Mouse (Mus musculus): ENCODE measurements around the gene Kank3. TPM values are rescaled to one million over a fixed set of nuclear protein-coding genes. Genes with fewer than 3 reads are reported as not detected.
A peak's percentile ranks its signal among the peaks of the same experiment; 100 is the strongest.
"Not testable (repeated sequence)": the region's sequence is repeated elsewhere in the genome, so short reads cannot be mapped to it uniquely, and the experiment has no call there.

The Kank3 gene
- total RNA-seq, 2 experiments from 2014 or later = 36.2 to 41.2 TPM

DNA sequence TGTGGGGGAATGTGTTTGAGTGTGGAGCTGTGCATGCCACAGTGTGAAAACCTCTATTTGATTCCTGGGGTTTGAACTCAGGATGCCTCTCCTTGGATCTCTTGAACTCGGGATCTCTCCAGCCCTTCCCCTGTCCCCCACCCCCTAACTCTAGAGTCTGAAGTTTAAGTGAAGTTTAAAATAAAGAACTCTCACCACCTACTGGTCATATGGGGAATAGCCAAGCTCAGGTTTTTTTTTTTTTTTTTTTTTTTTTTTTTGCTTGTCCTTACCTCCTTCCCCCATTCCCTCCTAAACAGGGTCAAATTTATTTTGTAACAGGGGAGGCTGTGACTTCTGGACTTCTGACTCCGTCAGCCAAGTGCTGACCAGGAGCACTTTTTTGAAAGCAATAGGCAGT, 8.1 kb upstream of the Kank3 start:
- no peak for DNase-seq (ENCODE audit: low spot score in 2 of 2)
- intact Hi-C loops (cut with DNase I) = loop anchor here (5.0 kb wide), 1 partner anchor 75 kb away; no protein-coding TSS in a partner anchor

DNA sequence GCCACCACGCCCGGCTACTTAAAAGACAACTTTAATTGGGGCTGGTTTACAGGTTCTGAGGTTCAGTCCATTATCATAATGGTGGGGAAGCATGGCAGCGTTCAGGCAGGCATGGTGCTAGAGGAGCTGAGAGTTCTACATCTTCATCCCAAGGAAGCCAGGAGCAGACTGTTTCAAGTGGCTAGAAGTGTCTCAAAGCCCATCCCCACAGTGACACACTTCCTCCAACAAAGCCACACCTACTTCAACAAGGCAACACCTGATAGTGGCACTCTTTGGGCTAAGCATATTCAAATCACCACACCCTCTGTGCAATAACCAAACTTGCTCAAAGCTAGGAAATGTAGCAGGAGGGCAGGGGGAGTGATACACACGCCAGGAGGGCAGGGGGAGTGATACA, 6.1 kb upstream of the Kank3 start:
- intact Hi-C loops (cut with DNase I) = loop anchor here (5.0 kb wide), 1 partner anchor 77 kb away; no protein-coding TSS in a partner anchor

GRCm38 (mm10) chr17:33804745-33805144, 5.6 kb upstream of the Kank3 start:
- intact Hi-C loops (cut with DNase I) = loop anchor here (5.0 kb wide), 1 partner anchor 77 kb away; no protein-coding TSS in a partner anchor
- DNase-seq (ENCODE audit: low spot score in 2 of 2) = no peak

More for the DNA sequence above, 6.1 kb upstream of the Kank3 start:
- DNase-seq (ENCODE audit: low spot score in 2 of 2) = no peak

DNA sequence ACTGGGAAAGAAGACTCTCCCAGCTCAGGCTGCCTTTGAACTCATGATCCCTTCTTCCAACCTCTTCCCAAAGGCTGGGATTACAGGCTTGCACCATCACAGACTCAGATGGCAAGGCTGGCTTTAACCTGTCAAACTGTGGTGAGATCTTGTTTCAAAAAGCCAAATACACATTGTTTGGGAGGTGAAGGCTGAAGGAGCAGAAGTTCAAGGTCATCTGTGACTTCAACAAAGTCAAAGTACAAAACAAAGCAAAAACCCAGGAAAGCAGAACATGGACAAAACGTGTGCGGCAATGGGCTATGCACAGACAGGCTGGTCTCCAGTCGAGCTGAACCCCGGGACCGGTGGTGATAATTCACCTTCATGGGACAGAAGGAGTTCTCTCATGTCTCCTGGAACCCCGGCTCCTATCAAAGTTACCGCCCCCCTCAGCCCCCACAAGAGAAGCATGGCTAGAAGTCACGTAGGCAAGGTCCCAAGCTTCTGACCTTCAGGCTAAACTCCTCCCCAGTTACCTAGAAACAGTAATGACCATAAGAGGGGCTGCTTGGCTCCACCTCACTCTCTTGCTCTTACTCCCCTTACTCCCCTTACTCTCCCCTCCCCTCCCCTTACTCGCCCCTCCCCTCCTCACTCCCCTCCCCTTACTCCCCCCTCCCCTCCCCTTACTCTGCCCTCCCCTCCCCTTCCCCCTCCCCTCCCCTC, 3.0 kb upstream of the Kank3 start:
- intact Hi-C loops (cut with DNase I) = no loop called here
- no peak for DNase-seq (ENCODE audit: low spot score in 2 of 2)

GRCm38 (mm10) chr17:33808192-33808591, 2.1 kb upstream of the Kank3 start:
- intact Hi-C loops (cut with DNase I) = no loop called here
- no peak for DNase-seq (ENCODE audit: low spot score in 2 of 2)

GRCm38 (mm10) chr17:33811142-33811516, 810 bp downstream of the Kank3 start:
- intact Hi-C loops (cut with DNase I) = loop anchor here (5.0 kb wide), 1 partner anchor 49 kb away; the partner anchor contains the start of gene Rab11b
- DNase-seq (ENCODE audit: low spot score in 2 of 2) = no peak

GRCm38 (mm10) chr17:33812475-33812874, 2.2 kb downstream of the Kank3 start:
- intact Hi-C loops (cut with DNase I) = loop anchor here (5.0 kb wide), 1 partner anchor 50 kb away; the partner anchor contains the start of gene Rab11b
- DNase-seq (ENCODE audit: low spot score in 2 of 2) = no peak

DNA sequence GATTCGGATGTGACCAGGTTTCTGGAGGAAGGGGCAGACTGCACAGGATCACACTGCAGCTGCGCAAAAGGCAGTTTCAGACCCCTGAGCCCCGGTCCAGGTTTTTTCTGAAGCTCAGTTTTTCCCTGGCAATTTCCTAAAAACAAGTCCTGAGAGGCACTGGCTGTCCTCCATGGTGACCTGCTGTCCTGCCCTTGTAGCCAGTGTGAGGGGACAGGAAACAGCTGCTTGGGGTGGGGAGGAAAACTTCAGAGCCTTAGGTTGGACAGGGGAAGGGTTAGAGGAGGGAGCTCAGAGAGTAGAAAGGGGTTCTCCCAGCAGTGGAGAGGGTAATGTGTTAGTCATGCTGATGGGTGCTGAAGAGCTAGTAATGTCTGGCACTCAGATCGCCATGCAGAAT, 2.7 kb downstream of the Kank3 start:
- intact Hi-C loops (cut with DNase I) = loop anchor here (5.0 kb wide), 1 partner anchor 51 kb away; the partner anchor contains the start of gene Rab11b
- no peak for DNase-seq (ENCODE audit: low spot score in 2 of 2)

DNA sequence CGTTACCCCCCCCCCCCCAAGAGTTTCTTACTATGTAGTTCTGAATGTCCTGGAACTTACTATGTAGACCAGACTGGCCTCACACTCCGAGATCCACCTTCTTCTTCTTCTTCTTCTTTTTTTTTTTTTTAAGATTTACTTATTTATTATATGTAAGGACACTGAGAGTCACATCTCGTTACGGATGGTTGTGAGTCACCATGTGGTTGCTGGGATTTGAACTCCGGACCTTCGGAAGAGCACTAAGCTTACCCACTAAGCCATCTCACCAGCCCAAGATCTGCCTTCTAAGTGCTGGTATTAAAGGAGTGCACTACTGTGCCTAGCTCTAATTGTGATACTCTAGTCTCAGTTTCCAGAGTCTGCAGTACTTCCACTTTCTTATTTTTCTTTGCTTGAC, 5.1 kb downstream of the Kank3 start:
- intact Hi-C loops (cut with DNase I) = no loop called here
- no peak for DNase-seq (ENCODE audit: low spot score in 2 of 2)

DNA sequence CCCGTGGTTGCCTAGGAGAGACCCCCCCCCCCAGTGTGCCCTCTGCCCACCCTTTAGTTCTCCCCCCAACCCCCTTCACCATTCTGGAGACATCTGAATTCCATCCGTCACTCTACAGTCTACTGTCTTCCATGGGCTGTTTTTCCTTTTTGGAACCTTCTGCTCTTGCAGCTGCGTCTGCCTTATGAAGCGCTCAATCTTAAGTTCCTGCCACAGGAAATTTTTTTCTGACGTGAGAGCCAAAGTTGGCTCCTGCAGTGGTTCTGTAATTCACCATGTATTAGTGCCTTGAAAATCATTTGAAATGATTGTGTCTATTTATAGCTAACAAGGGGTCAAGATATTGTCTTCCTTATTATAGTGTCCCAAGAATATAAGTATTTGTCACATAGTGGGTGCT, 6.3 kb downstream of the Kank3 start:
- intact Hi-C loops (cut with DNase I) = no loop called here
- no peak for DNase-seq (ENCODE audit: low spot score in 2 of 2)

- DNase-seq (ENCODE audit: low spot score in 2 of 2) = peak; percentile 92 to 95
- intact Hi-C loops (cut with DNase I) = no loop called here
Measured at GRCm38 (mm10) chr17:33817184-33817968, 7.1 kb downstream of the Kank3 start.

DNA sequence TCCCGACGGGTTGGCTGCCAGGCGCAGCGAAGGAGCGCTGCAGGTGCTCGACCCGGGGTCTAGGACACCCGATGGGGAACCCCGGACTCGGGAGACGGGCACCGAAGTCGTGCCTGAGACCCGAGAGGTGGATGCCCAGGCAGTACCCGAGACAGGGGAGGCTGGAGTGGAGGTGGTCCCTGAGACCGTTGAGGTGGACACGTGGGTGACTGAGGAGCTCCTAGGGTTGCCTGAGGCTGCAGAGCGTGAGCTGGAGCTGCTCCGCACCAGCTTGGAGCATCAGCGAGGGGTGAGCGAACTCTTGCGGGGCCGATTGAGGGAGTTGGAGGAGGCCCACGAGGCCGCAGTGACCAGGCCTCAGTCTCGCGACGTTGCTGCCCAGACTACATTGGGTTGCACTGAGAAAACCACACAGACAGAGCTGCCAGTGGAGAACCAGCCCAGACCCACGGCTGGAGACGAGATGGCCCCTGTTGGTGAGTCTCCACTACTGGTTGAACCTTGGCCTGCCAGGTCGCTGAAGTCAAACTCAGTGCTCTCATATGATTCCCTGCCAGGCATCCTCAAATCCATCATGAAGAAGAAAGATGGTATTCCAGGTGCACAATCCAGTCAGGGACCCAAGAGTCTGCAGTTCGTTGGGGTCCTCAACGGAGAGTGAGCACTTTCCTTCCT, 7.8 kb downstream of the Kank3 start:
- no peak for DNase-seq (ENCODE audit: low spot score in 2 of 2)
- intact Hi-C loops (cut with DNase I) = no loop called here

DNA sequence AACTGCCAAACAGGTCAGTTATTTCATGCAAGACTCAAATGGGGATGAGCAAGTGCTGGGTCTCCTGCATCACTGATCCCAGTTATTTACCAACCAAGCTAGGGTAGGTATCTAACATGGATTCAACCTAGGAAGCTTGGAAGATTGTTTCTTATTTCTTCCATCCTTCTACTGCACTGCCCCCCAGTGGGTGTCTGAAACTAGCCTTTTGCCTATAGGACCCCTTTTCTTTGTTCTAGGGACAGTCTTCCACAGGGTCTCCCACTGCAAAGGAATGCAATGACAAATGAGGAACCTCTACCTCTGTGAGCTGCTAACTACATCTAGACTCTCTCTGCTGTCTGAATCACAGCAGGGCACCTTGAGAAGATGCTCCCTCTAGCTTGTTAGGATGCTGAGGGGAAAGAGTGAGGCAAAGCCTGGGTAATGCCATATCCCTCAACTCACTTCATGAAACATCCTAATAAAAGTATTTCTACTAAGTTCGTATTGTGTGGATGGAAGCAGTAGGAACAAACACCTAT, 12.2 kb downstream of the Kank3 start:
- intact Hi-C loops (cut with DNase I) = no loop called here
- DNase-seq (ENCODE audit: low spot score in 2 of 2) = no peak

GRCm38 (mm10) chr17:33823171-33823570, 12.9 kb downstream of the Kank3 start:
- DNase-seq (ENCODE audit: low spot score in 2 of 2); intact Hi-C loops (cut with DNase I): not testable (repeated sequence)

DNA sequence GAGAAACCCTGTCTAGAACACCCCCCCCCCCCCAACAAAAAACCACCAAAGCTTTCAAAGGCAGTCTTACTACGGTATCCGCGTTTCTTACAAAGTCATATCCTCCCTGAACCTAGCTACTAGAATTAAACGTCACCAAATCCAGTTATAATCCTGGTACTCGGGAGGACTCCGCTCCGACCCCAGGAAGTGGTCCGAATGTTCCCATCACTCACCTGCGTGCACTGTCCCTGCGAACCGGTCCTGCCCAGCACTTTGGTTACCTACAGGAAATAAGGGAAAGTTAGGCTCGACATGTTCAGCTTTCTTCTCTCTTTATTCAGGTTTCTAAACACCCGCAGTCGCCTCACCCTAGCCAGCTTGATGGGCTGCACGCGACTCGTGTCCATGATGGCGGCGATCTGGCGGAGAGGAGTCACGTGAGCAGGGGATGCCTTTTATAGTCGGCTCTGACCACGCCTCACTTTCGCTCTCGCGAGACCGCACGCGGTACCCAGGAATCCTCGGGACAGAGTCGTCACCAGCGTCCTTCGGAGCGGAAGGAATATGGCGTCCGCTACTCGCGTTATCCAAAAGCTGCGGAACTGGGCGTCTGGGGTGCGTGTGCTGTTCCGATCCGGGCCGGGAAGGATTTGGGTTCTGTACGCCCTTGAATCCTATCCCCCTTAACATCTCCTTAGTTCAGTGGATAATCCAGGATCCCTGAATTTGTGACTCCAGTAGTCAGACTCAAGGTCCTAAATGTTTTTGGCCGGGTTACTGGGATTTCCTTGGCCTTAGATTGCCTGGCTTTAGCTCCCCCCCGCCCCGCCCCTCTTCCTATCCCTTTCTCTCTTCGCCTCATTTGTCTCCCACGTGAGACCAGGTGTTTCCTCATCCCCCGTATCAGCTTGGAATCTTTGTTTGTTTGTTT, 14.0 kb downstream of the Kank3 start, which contains the start of the genes Rps28 and Ndufa7:
TSS of gene Rps28 (minus strand) at position 479 of the 913 bp plus-strand sequence.
TSS of gene Ndufa7 (plus strand) at position 489 of the 913 bp plus-strand sequence.
- intact Hi-C loops (cut with DNase I) = no loop called here
- DNase-seq (ENCODE audit: low spot score in 2 of 2) = peak; percentile 98 to 99

GRCm38 (mm10) chr17:33824997-33825330, 14.6 kb downstream of the Kank3 start:
- DNase-seq (ENCODE audit: low spot score in 2 of 2); intact Hi-C loops (cut with DNase I): not testable (repeated sequence)

GRCm38 (mm10) chr17:33825462-33825861, 15.1 kb downstream of the Kank3 start:
- intact Hi-C loops (cut with DNase I) = no loop called here
- DNase-seq (ENCODE audit: low spot score in 2 of 2) = no peak

GRCm38 (mm10) chr17:33826850-33827249, 16.5 kb downstream of the Kank3 start:
- peak; percentile 78 to 79 for DNase-seq (ENCODE audit: low spot score in 2 of 2)
- intact Hi-C loops (cut with DNase I) = no loop called here

DNA sequence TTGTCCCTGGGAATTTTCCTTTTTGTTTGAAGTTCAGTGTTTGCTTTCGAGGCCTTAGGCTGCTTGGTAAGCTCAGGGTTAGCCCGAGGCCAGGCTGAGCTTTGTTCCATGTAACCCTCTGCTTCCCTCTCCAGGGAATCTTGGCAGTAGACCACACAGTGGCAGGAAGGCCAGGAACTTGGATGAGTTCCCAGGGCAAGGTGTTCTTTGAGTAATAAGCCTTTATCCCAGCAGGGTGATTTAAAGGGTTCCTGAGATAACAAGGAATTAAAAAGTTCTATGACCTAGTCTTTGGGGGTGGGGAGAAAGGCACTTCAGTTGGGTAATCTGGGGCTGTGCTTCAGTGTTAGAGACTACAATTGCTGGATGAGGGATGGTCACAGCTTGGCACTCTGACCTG, 18.6 kb downstream of the Kank3 start:
- intact Hi-C loops (cut with DNase I) = no loop called here
- DNase-seq (ENCODE audit: low spot score in 2 of 2) = no peak
